Mouse (Mus musculus): ENCODE data around the gene Sorl1. TPM values are rescaled to one million over a fixed set of nuclear protein-coding genes. Genes with fewer than 3 reads are reported as not detected.

The Sorl1 gene
- polyA plus RNA-seq, 1 experiment from 2014 or later: 8.8 TPM

GRCm38 (mm10) chr9:42113316-42113715 is 10.8 kb downstream of the Sorl1 start:
- ATAC-seq (ENCODE audit: low FRiP score, low TSS enrichment) (no peak), DNase-seq (no peak)
- Histone ChIP-seq H3K9me3 (ENCODE audit: control insufficient read depth, low read length) (no peaks in the 10 kb centered on the region), H3K4me3 (replicated peaks; ENCODE audit: low read depth, low read length) (no peak overlapping the region), H3K4me1 (ENCODE audit: control insufficient read depth, insufficient read depth, low read length) (peaks cover 3% of the 10 kb centered on the region; the same call in 1 of the 2 replicates), H3K36me3 (ENCODE audit: control insufficient read depth, insufficient read depth, low read length) (no peaks in the 10 kb centered on the region), H3K27ac (replicated peaks; ENCODE audit: low read depth, low read length) (no peak overlapping the region), H3K4me2 (ENCODE audit: low read length) (no peak overlapping the region), H3K27me3 (ENCODE audit: control insufficient read depth, insufficient read depth, low read length) (no peaks in the 10 kb centered on the region), H3K9ac (replicated peaks; ENCODE audit: low read length) (no peak overlapping the region)
- 86% methylated on average over 5 of the region's 5 CpGs for WGBS

DNA sequence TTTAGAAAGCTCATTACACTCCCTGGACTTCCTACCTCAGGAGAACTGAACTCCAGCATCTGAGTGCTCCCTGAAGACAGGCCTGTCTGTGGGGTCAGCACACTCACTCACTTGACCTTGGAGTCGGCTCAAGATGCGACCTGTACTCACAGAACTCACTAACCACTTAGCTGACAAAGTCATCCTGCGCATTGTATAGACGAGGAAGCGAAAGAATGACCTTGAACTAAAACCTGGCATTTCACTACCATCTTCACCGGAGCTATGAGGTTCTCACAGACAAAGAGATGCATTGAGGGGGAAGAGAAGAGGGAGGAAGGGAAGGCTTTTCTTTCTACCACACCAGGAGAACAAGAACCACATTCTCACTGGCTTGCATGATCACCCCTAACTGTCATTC is 11.4 kb downstream of the Sorl1 start:
- Histone ChIP-seq H3K9me3 (ENCODE audit: control insufficient read depth, low read length) (no peaks in the 10 kb centered on the region), H3K4me3 (replicated peaks; ENCODE audit: low read depth, low read length) (no peak overlapping the region), H3K9ac (replicated peaks; ENCODE audit: low read length) (no peak overlapping the region), H3K4me1 (ENCODE audit: control insufficient read depth, insufficient read depth, low read length) (peaks cover 3% of the 10 kb centered on the region; the same call in 1 of the 2 replicates), H3K36me3 (ENCODE audit: control insufficient read depth, insufficient read depth, low read length) (no peaks in the 10 kb centered on the region), H3K27ac (replicated peaks; ENCODE audit: low read depth, low read length) (no peak overlapping the region), H3K4me2 (ENCODE audit: low read length) (no peak overlapping the region), H3K27me3 (ENCODE audit: control insufficient read depth, insufficient read depth, low read length) (no peaks in the 10 kb centered on the region)
- ATAC-seq (ENCODE audit: low FRiP score, low TSS enrichment): no peak
- 91% methylated on average over 6 of the region's 6 CpGs for WGBS
- no peak for DNase-seq

- Histone ChIP-seq H3K9ac (replicated peaks; ENCODE audit: low read length) (no peak overlapping the region), H3K27me3 (ENCODE audit: control insufficient read depth, insufficient read depth, low read length) (no peaks in the 10 kb centered on the region), H3K27ac (replicated peaks; ENCODE audit: low read depth, low read length) (no peak overlapping the region), H3K4me2 (ENCODE audit: low read length) (no peak overlapping the region), H3K4me1 (ENCODE audit: control insufficient read depth, insufficient read depth, low read length) (no peaks in the 10 kb centered on the region), H3K36me3 (ENCODE audit: control insufficient read depth, insufficient read depth, low read length) (no peaks in the 10 kb centered on the region), H3K4me3 (replicated peaks; ENCODE audit: low read depth, low read length) (no peak overlapping the region), H3K9me3 (ENCODE audit: control insufficient read depth, low read length) (no peaks in the 10 kb centered on the region)
- 90% methylated on average over 7 of the region's 7 CpGs for WGBS
- no peak for ATAC-seq (ENCODE audit: low FRiP score, low TSS enrichment)
- no peak for DNase-seq
Measured at GRCm38 (mm10) chr9:42111256-42111655, 12.8 kb downstream of the Sorl1 start.

DNA sequence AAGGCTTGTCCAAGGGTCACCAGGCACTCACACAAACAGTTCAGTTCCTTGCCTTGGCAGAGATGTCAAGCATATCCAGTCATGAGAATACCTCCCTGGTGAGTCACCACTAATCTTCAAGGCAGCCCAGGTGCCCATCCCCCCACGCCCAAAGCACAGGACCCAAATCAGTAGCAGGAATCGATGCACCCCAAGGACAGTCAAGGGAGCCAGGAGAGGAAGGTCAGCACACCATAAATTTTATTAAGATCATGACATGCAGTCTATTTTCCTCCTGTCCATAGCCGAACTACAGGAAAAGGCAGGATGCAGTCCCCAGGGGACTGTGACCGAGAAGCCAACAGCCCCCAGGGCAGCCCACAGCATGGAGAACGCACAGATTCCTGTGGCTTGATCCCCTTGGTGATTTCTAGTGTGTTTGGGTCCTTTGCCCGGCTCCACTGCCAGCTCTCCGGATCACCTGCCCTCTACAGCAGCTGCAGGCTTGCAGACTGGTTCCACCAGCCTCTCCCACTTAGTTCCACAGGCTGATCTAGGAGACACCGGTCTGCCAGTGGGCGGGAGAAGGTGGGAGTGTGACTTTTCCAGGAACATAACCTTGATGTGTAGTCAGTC is 14.2 kb downstream of the Sorl1 start:
- DNase-seq (no peak), ATAC-seq (ENCODE audit: low FRiP score, low TSS enrichment) (no peak)
- no peak overlapping the region for H3K27ac ChIP-seq (replicated peaks; ENCODE audit: low read depth, low read length)
- no peak overlapping the region for H3K4me2 ChIP-seq (ENCODE audit: low read length)
- H3K9me3 ChIP-seq (ENCODE audit: control insufficient read depth, low read length): no peaks in the 10 kb centered on the region
- no peaks in the 10 kb centered on the region for H3K36me3 ChIP-seq (ENCODE audit: control insufficient read depth, insufficient read depth, low read length)
- H3K27me3 ChIP-seq (ENCODE audit: control insufficient read depth, insufficient read depth, low read length): no peaks in the 10 kb centered on the region
- no peaks in the 10 kb centered on the region for H3K4me1 ChIP-seq (ENCODE audit: control insufficient read depth, insufficient read depth, low read length)
- H3K4me3 ChIP-seq (replicated peaks; ENCODE audit: low read depth, low read length): no peak overlapping the region
- WGBS: 56% methylated on average over 9 of the region's 9 CpGs
- no peak overlapping the region for H3K9ac ChIP-seq (replicated peaks; ENCODE audit: low read length)

DNA sequence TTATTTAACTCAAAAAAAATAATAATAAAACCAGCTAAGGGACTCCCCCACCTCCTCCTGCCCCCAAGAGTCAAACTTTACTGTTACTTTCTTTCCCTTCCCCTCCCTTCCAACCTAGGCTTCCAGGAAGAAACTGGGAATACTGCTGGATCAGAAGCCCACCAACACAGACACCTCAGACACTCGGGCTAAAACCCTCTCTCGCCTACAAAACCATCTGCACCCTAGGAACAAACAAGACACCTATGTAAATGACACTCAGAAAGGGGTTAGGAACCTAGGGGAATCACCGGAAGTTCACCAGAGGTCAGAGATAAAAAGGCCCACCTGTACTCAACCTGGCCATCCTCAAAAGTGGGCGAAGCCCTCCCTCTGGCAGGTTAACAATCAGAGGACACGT is 15.0 kb downstream of the Sorl1 start:
- Histone ChIP-seq H3K36me3 (ENCODE audit: control insufficient read depth, insufficient read depth, low read length) (no peaks in the 10 kb centered on the region), H3K4me2 (ENCODE audit: low read length) (no peak overlapping the region), H3K27me3 (ENCODE audit: control insufficient read depth, insufficient read depth, low read length) (no peaks in the 10 kb centered on the region), H3K9ac (replicated peaks; ENCODE audit: low read length) (no peak overlapping the region), H3K27ac (replicated peaks; ENCODE audit: low read depth, low read length) (no peak overlapping the region), H3K4me1 (ENCODE audit: control insufficient read depth, insufficient read depth, low read length) (no peaks in the 10 kb centered on the region), H3K9me3 (ENCODE audit: control insufficient read depth, low read length) (no peaks in the 10 kb centered on the region), H3K4me3 (replicated peaks; ENCODE audit: low read depth, low read length) (no peak overlapping the region)
- 73% methylated on average over 5 of the region's 5 CpGs for WGBS
- DNase-seq (no peak), ATAC-seq (ENCODE audit: low FRiP score, low TSS enrichment) (no peak)

GRCm38 (mm10) chr9:42108369-42108951 is 15.6 kb downstream of the Sorl1 start:
- no peak for ATAC-seq (ENCODE audit: low FRiP score, low TSS enrichment)
- Histone ChIP-seq H3K36me3 (ENCODE audit: control insufficient read depth, insufficient read depth, low read length) (no peaks in the 10 kb centered on the region), H3K4me2 (ENCODE audit: low read length) (no peak overlapping the region), H3K4me3 (replicated peaks; ENCODE audit: low read depth, low read length) (no peak overlapping the region), H3K9me3 (ENCODE audit: control insufficient read depth, low read length) (no peaks in the 10 kb centered on the region), H3K27me3 (ENCODE audit: control insufficient read depth, insufficient read depth, low read length) (no peaks in the 10 kb centered on the region), H3K4me1 (ENCODE audit: control insufficient read depth, insufficient read depth, low read length) (no peaks in the 10 kb centered on the region), H3K9ac (replicated peaks; ENCODE audit: low read length) (no peak overlapping the region), H3K27ac (replicated peaks; ENCODE audit: low read depth, low read length) (no peak overlapping the region)
- no peak for DNase-seq
- 57% methylated on average over 6 of the region's 6 CpGs for WGBS

DNA sequence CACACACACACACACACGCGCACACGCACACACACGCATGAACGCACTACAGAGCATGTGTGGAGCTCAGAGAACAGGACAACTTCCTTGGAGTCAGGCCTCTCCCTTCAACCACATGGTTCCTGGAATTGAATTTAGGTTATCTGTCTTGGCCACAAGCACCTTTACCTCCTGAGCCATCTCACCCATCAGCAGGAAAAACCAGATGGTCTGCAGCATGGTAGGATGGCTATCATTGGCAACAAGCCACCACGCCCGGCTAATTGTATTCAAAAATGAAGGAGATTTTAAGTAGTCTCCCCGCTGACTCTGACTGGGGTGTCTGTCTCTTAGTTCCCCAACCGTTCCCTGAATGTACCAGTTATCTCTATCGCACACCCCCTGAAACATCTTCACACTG is 17.0 kb downstream of the Sorl1 start:
- ATAC-seq (ENCODE audit: low FRiP score, low TSS enrichment) (no peak), DNase-seq (no peak)
- Histone ChIP-seq H3K27me3 (ENCODE audit: control insufficient read depth, insufficient read depth, low read length) (no peaks in the 10 kb centered on the region), H3K4me1 (ENCODE audit: control insufficient read depth, insufficient read depth, low read length) (no peaks in the 10 kb centered on the region), H3K4me3 (replicated peaks; ENCODE audit: low read depth, low read length) (no peak overlapping the region), H3K4me2 (ENCODE audit: low read length) (no peak overlapping the region), H3K9ac (replicated peaks; ENCODE audit: low read length) (no peak overlapping the region), H3K9me3 (ENCODE audit: control insufficient read depth, low read length) (no peaks in the 10 kb centered on the region), H3K36me3 (ENCODE audit: control insufficient read depth, insufficient read depth, low read length) (no peaks in the 10 kb centered on the region), H3K27ac (replicated peaks; ENCODE audit: low read depth, low read length) (no peak overlapping the region)
- 91% methylated on average over 10 of the region's 10 CpGs for WGBS

GRCm38 (mm10) chr9:42106305-42106704 is 17.8 kb downstream of the Sorl1 start:
- Histone ChIP-seq H3K4me1 (ENCODE audit: control insufficient read depth, insufficient read depth, low read length) (no peaks in the 10 kb centered on the region), H3K4me3 (replicated peaks; ENCODE audit: low read depth, low read length) (no peak overlapping the region), H3K36me3 (ENCODE audit: control insufficient read depth, insufficient read depth, low read length) (no peaks in the 10 kb centered on the region), H3K27me3 (ENCODE audit: control insufficient read depth, insufficient read depth, low read length) (no peaks in the 10 kb centered on the region), H3K4me2 (ENCODE audit: low read length) (no peak overlapping the region), H3K9me3 (ENCODE audit: control insufficient read depth, low read length) (no peaks in the 10 kb centered on the region), H3K9ac (replicated peaks; ENCODE audit: low read length) (no peak overlapping the region), H3K27ac (replicated peaks; ENCODE audit: low read depth, low read length) (no peak overlapping the region)
- 90% methylated on average over 7 of the region's 7 CpGs for WGBS
- DNase-seq (no peak), ATAC-seq (ENCODE audit: low FRiP score, low TSS enrichment) (no peak)

DNA sequence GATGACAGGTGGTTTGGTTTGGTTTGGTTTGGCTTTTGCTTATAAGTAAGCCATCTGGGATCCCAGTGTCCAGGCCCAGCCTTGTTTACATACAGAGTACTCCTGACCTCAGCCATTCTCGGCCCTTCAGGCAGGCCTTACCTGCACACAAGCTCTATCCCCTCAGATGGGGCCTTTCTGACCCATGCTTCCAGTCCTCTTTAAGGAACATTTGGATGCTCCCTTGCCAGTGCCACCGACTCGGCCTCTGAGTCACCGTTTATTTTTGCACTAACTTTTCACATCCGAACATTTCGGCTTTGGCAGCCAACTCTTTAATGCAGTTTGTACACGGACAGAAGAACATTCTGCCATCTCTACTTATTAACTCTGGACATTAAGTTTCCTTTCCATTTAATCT is 20.6 kb downstream of the Sorl1 start:
- no peaks in the 10 kb centered on the region for H3K36me3 ChIP-seq (ENCODE audit: control insufficient read depth, insufficient read depth, low read length)
- no peak for ATAC-seq (ENCODE audit: low FRiP score, low TSS enrichment)
- H3K27me3 ChIP-seq (ENCODE audit: control insufficient read depth, insufficient read depth, low read length): no peaks in the 10 kb centered on the region
- no peaks in the 10 kb centered on the region for H3K4me1 ChIP-seq (ENCODE audit: control insufficient read depth, insufficient read depth, low read length)
- H3K27ac ChIP-seq (replicated peaks; ENCODE audit: low read depth, low read length): no peak overlapping the region
- no peaks in the 10 kb centered on the region for H3K9me3 ChIP-seq (ENCODE audit: control insufficient read depth, low read length)
- no peak for DNase-seq
- WGBS: 94% methylated on average over 7 of the region's 7 CpGs
- no peak overlapping the region for H3K9ac ChIP-seq (replicated peaks; ENCODE audit: low read length)
- no peak overlapping the region for H3K4me2 ChIP-seq (ENCODE audit: low read length)
- no peak overlapping the region for H3K4me3 ChIP-seq (replicated peaks; ENCODE audit: low read depth, low read length)
